Mouse (Mus musculus): ENCODE data around the gene Insc. TPM values are rescaled to one million over a fixed set of nuclear protein-coding genes. Genes with fewer than 3 reads are reported as not detected.

The Insc gene
- polyA plus RNA-seq, 1 experiment from 2014 or later: 3.2 TPM

- H3K9ac ChIP-seq: no peak overlapping the region
- H3K27me3 ChIP-seq (replicated peaks): no peaks in the 10 kb centered on the region
- no peak overlapping the region for H3K4me2 ChIP-seq
- H3K9me3 ChIP-seq (replicated peaks): no peaks in the 10 kb centered on the region
- H3K4me3 ChIP-seq: no peak overlapping the region
- 62% methylated on average over 5 of the region's 5 CpGs for WGBS (ENCODE audit: insufficient replicate concordance)
- no peak overlapping the region for H3K27ac ChIP-seq
- ATAC-seq: no peak
- no peaks in the 10 kb centered on the region for H3K36me3 ChIP-seq
- no peaks in the 10 kb centered on the region for H3K4me1 ChIP-seq
Measured at GRCm38 (mm10) chr7:114768516-114768915, 25.0 kb downstream of the Insc start.

DNA sequence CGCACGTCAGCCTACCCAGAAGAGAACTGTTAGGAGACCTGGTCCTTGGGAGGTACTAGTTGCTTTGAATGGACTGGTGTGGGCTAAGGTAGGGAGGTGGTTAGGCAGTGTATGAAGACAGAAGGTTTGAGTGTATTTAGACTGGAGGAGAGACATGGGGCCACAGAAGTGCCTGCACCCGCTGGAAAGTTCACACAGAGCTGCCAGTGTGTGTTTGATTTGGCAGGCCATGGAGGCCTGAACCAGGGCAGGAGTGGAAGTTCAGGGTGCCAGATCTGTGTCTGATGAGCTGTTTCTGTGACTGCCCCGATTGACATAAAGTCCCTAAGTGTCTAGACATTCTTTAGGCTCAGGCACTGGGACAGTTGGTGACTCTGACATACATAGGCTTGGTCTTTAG, 25.5 kb downstream of the Insc start:
- H3K27ac ChIP-seq: no peak overlapping the region
- H3K36me3 ChIP-seq: no peaks in the 10 kb centered on the region
- H3K4me2 ChIP-seq: no peak overlapping the region
- no peak for ATAC-seq
- no peak overlapping the region for H3K4me3 ChIP-seq
- H3K9ac ChIP-seq: no peak overlapping the region
- no peaks in the 10 kb centered on the region for H3K27me3 ChIP-seq (replicated peaks)
- no peaks in the 10 kb centered on the region for H3K4me1 ChIP-seq
- no peaks in the 10 kb centered on the region for H3K9me3 ChIP-seq (replicated peaks)
- 76% methylated on average over 4 of the region's 4 CpGs for WGBS (ENCODE audit: insufficient replicate concordance)

GRCm38 (mm10) chr7:114770586-114770985, 27.1 kb downstream of the Insc start:
- no peak overlapping the region for H3K9ac ChIP-seq
- no peaks in the 10 kb centered on the region for H3K4me1 ChIP-seq
- H3K27me3 ChIP-seq (replicated peaks): no peaks in the 10 kb centered on the region
- 70% methylated on average over 3 of the region's 3 CpGs for WGBS (ENCODE audit: insufficient replicate concordance)
- no peaks in the 10 kb centered on the region for H3K36me3 ChIP-seq
- ATAC-seq: no peak
- H3K4me3 ChIP-seq: no peak overlapping the region
- H3K4me2 ChIP-seq: no peak overlapping the region
- no peaks in the 10 kb centered on the region for H3K9me3 ChIP-seq (replicated peaks)
- no peak overlapping the region for H3K27ac ChIP-seq

GRCm38 (mm10) chr7:114771801-114772200, 28.3 kb downstream of the Insc start:
- Histone ChIP-seq H3K4me2 (no peak overlapping the region), H3K27me3 (replicated peaks) (no peaks in the 10 kb centered on the region), H3K9me3 (replicated peaks) (no peaks in the 10 kb centered on the region), H3K9ac (no peak overlapping the region), H3K36me3 (no peaks in the 10 kb centered on the region), H3K4me3 (no peak overlapping the region), H3K27ac (peak overlapping the region; percentile 69), H3K4me1 (no peaks in the 10 kb centered on the region)
- WGBS (ENCODE audit: insufficient replicate concordance): 40% methylated on average over 7 of the region's 7 CpGs
- peak; percentile 82 for ATAC-seq

- Histone ChIP-seq H3K9me3 (replicated peaks) (no peaks in the 10 kb centered on the region), H3K36me3 (no peaks in the 10 kb centered on the region), H3K9ac (no peak overlapping the region), H3K27ac (no peak overlapping the region), H3K4me1 (no peaks in the 10 kb centered on the region), H3K4me3 (no peak overlapping the region), H3K27me3 (replicated peaks) (no peaks in the 10 kb centered on the region), H3K4me2 (no peak overlapping the region)
- WGBS (ENCODE audit: insufficient replicate concordance): 53% methylated on average over 4 of the region's 4 CpGs
- no peak for ATAC-seq
Measured at GRCm38 (mm10) chr7:114773781-114774180, 30.3 kb downstream of the Insc start.

GRCm38 (mm10) chr7:114775856-114776255, 32.4 kb downstream of the Insc start:
- Histone ChIP-seq H3K9me3 (replicated peaks) (no peaks in the 10 kb centered on the region), H3K4me2 (no peak overlapping the region), H3K9ac (no peak overlapping the region), H3K4me3 (no peak overlapping the region), H3K27me3 (replicated peaks) (no peaks in the 10 kb centered on the region), H3K27ac (no peak overlapping the region), H3K4me1 (no peaks in the 10 kb centered on the region), H3K36me3 (no peaks in the 10 kb centered on the region)
- no peak for ATAC-seq
- 55% methylated on average over 2 of the region's 2 CpGs for WGBS (ENCODE audit: insufficient replicate concordance)

- 71% methylated on average over 7 of the region's 7 CpGs for WGBS (ENCODE audit: insufficient replicate concordance)
- H3K9ac ChIP-seq: no peak overlapping the region
- no peak overlapping the region for H3K4me2 ChIP-seq
- no peaks in the 10 kb centered on the region for H3K36me3 ChIP-seq
- no peaks in the 10 kb centered on the region for H3K9me3 ChIP-seq (replicated peaks)
- no peaks in the 10 kb centered on the region for H3K4me1 ChIP-seq
- H3K27me3 ChIP-seq (replicated peaks): no peaks in the 10 kb centered on the region
- H3K27ac ChIP-seq: no peak overlapping the region
- H3K4me3 ChIP-seq: no peak overlapping the region
- ATAC-seq: no peak
Measured at GRCm38 (mm10) chr7:114778156-114778770, 34.8 kb downstream of the Insc start.

- no peak overlapping the region for H3K27ac ChIP-seq
- ATAC-seq: no peak
- H3K4me2 ChIP-seq: no peak overlapping the region
- H3K4me3 ChIP-seq: no peak overlapping the region
- H3K9me3 ChIP-seq (replicated peaks): no peaks in the 10 kb centered on the region
- no peak overlapping the region for H3K9ac ChIP-seq
- WGBS (ENCODE audit: insufficient replicate concordance): 49% methylated on average over 8 of the region's 8 CpGs
- H3K36me3 ChIP-seq: no peaks in the 10 kb centered on the region
- H3K27me3 ChIP-seq (replicated peaks): no peaks in the 10 kb centered on the region
- H3K4me1 ChIP-seq: no peaks in the 10 kb centered on the region
Measured at GRCm38 (mm10) chr7:114779056-114779660, 35.7 kb downstream of the Insc start.

DNA sequence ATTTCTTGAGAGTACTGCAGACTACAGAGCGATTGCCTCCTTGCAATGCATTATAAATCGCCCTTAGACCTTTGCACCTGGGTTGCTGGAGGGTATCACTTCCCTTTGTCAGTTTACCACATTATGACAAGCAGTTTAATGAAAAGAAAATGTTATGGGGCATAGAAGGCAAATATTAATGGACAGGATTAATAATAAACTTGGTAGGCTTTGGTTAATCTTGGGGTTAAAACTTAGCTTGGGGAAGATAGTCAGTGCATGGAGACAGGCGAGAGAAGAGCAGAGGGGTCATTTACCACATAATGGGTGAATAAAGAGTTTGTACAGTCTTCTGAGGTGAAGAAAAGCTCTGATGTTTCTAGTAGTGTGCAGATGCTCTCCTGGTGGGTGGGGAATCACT, 39.8 kb downstream of the Insc start:
- Histone ChIP-seq H3K27ac (no peak overlapping the region), H3K36me3 (no peaks in the 10 kb centered on the region), H3K9me3 (replicated peaks) (no peaks in the 10 kb centered on the region), H3K27me3 (replicated peaks) (no peaks in the 10 kb centered on the region), H3K4me3 (no peak overlapping the region), H3K4me2 (no peak overlapping the region), H3K9ac (no peak overlapping the region), H3K4me1 (no peaks in the 10 kb centered on the region)
- no peak for ATAC-seq
- whole genome bisulfite sequencing (ENCODE audit: insufficient replicate concordance): 60% methylated on average over 3 of the region's 3 CpGs

GRCm38 (mm10) chr7:114791087-114791486, 47.6 kb downstream of the Insc start:
- no peak for ATAC-seq
- WGBS (ENCODE audit: insufficient replicate concordance): 81% methylated on average over 10 of the region's 10 CpGs
- H3K27ac ChIP-seq: no peak overlapping the region

GRCm38 (mm10) chr7:114792026-114792425, 48.5 kb downstream of the Insc start:
- Histone ChIP-seq H3K9ac (no peak overlapping the region), H3K27ac (no peak overlapping the region), H3K27me3 (replicated peaks) (no peaks in the 10 kb centered on the region), H3K4me2 (no peak overlapping the region), H3K9me3 (replicated peaks) (no peaks in the 10 kb centered on the region), H3K4me3 (no peak overlapping the region), H3K36me3 (no peaks in the 10 kb centered on the region), H3K4me1 (no peaks in the 10 kb centered on the region)
- no peak for ATAC-seq
- 76% methylated on average over 6 of the region's 6 CpGs for WGBS (ENCODE audit: insufficient replicate concordance)

More at GRCm38 (mm10) chr7:114791087-114791486, 47.6 kb downstream of the Insc start:
- H3K9ac ChIP-seq: no peak overlapping the region
- no peaks in the 10 kb centered on the region for H3K36me3 ChIP-seq
- H3K9me3 ChIP-seq (replicated peaks): no peaks in the 10 kb centered on the region
- no peaks in the 10 kb centered on the region for H3K4me1 ChIP-seq
- H3K4me3 ChIP-seq: no peak overlapping the region
- H3K27me3 ChIP-seq (replicated peaks): no peaks in the 10 kb centered on the region
- no peak overlapping the region for H3K4me2 ChIP-seq

- WGBS (ENCODE audit: insufficient replicate concordance): 69% methylated on average over 2 of the region's 2 CpGs
- H3K36me3 ChIP-seq: no peaks in the 10 kb centered on the region
Measured at GRCm38 (mm10) chr7:114794400-114794799, 50.9 kb downstream of the Insc start.

GRCm38 (mm10) chr7:114802576-114802975, 59.1 kb downstream of the Insc start:
- Histone ChIP-seq H3K9ac (no peak overlapping the region), H3K9me3 (replicated peaks) (no peaks in the 10 kb centered on the region), H3K27me3 (replicated peaks) (no peaks in the 10 kb centered on the region), H3K4me1 (no peaks in the 10 kb centered on the region), H3K4me2 (no peak overlapping the region), H3K36me3 (no peaks in the 10 kb centered on the region), H3K27ac (no peak overlapping the region), H3K4me3 (no peak overlapping the region)
- WGBS (ENCODE audit: insufficient replicate concordance): 57% methylated on average over 8 of the region's 8 CpGs
- ATAC-seq: no peak

More at GRCm38 (mm10) chr7:114794400-114794799, 50.9 kb downstream of the Insc start:
- no peaks in the 10 kb centered on the region for H3K9me3 ChIP-seq (replicated peaks)
- H3K4me2 ChIP-seq: no peak overlapping the region
- H3K9ac ChIP-seq: no peak overlapping the region
- ATAC-seq: no peak
- no peaks in the 10 kb centered on the region for H3K27me3 ChIP-seq (replicated peaks)
- no peak overlapping the region for H3K27ac ChIP-seq
- H3K4me1 ChIP-seq: no peaks in the 10 kb centered on the region
- H3K4me3 ChIP-seq: no peak overlapping the region

Measured in liver, embryonic 12.5 days (tissue).